Mouse (Mus musculus) lung, adult 2 months (tissue): ENCODE results near the gene Lrig3. TPM values are rescaled to one million over a fixed set of nuclear protein-coding genes. Genes with fewer than 3 reads are reported as not detected.

Source experiments
- DNase-seq: peaks from one replicate; pipeline ENCODE4 v3.0.0; 2022
- H3K4me1 ChIP-seq: fragments of 200-500 bp; 2 replicates; pipeline ENCODE4 v1.6.1; 2011; ENCODE audit warnings: low read length; ENCODE audit not compliant: control insufficient read depth, insufficient read depth
- H3K4me3 ChIP-seq: fragments of 200-500 bp; replicated peaks from 2 replicates; pipeline ENCODE3; 2011; ENCODE audit warnings: low read depth, mild to moderate bottlenecking, control low read depth, low read length; ENCODE audit errors: extremely low read depth
- CTCF ChIP-seq: fragments of 200-500 bp; IDR thresholded peaks from 2 replicates; pipeline ENCODE4 v1.5.1; 2011; ENCODE audit warnings: mild to moderate bottlenecking, low read length, control low read depth; ENCODE audit not compliant: insufficient read depth
- POLR2A ChIP-seq: fragments of 200-500 bp; IDR thresholded peaks from 2 replicates; pipeline ENCODE4 v1.6.1; 2011; ENCODE audit warnings: low read depth, mild to moderate bottlenecking, control low read depth, low read length, borderline replicate concordance; ENCODE audit errors: extremely low read depth
- WGBS: fragments of 180-500 bp; shearing (Covaris S2); methylation state at CpG from one replicate; pipeline ENCODE4 v1.1.7; 2018; 5-methylcytosine and 5-hydroxymethylcytosine counted together
- polyA plus RNA-seq: library from polyadenylated mRNA; depleted of rRNA; stranded (reverse); fragments of >200 nt; gene quantifications from 2 replicates; pipeline ENCODE4 v1.2.3, GENCODE M21; 2012; rRNA removed

Gene Lrig3
- 10.0 and 12.0 TPM in 2 replicates for polyA plus RNA-seq

DNA sequence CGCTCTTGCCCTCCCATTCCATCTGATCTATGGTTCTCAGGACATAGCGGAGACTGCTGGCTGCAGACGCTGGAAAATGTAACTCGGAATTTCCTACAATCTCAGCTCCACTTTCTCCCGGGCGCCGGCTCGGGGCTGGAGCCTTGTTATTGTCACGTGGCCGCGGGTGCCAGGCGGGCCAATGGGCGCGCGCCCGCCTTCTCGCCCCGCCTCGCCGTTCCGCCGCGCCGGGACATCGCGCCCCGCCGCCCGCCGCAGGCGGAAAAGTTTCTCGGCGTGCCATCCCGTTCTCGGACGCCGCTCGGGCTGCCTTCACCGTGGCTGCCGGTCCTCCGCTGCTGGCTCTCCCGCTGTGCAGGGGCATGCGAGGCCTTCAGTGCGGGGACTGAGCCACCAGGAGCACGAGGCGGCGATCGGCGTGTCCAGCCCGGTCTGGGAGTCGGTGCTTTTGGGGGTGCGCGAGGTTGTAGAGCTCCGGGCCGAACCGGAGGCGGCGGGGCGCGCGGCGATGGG is at the start of gene Lrig3:
Lrig3 (plus strand) TSS at position 201 of the 513 bp plus-strand sequence.
- H3K4me1 ChIP-seq, result peaks cover 12% of the 10 kb centered on the region
- peak within 1 kb of the TSS; percentile 92 for H3K4me3 ChIP-seq
- TF ChIP-seq POLR2A (peak; percentile 42; the same call in 1 of the 2 replicates), CTCF (no peak)
- peak; percentile 77 for DNase-seq
- WGBS, result under 1% methylated on average over 59 of the region's 62 CpGs

DNA sequence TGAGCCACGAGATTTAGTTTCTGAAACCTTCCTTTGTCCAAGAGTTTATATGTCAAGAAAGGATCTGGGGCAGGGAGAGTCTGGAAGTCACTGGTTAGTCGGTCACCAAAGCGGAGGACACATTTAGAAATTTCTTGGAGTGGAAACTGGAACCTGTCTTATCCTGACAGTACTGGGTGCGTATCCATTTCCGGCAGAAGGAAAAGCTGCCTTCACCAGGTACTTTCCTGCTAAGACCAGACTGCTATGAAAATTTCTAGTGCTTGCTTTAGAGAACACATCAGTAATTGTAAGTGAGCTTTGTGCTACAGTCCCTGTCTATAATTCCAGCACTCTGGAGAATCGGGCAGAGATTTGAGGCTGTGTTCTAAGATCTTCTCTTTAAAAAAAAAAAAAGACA is 49.2 kb upstream of the Lrig3 start:
- Histone ChIP-seq H3K4me1 (no peaks in the 10 kb centered on the region), H3K4me3 (no peak overlapping the region)
- WGBS, result 38% methylated on average over 6 of the region's 6 CpGs
- TF ChIP-seq POLR2A (no peak), CTCF (no peak)
- no peak for DNase-seq

DNA sequence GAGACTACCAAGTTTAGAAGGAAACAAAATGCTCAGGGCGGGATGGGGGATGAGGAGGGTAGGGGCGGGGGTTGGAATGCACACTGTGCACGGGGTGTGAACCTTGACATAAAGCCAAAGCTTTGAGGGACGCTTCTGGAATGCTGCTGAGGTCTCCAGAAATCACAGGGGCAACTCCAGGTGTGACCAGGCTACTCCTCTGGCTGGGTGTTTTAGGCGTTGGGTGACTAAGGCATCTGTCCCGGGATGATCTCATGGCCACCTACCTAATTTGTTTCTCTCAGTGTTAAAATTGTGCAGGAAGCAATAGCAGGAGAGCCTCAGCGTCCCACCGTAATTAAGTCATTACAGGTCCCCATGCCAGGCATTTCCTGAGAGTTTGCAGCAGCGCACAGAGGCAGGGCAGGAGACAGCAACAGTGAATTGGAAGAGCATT is 48.5 kb upstream of the Lrig3 start:
- DNase-seq, result no peak
- TF ChIP-seq POLR2A (no peak), CTCF (no peak)
- WGBS, result 6% methylated on average over 9 of the region's 9 CpGs
- H3K4me3 ChIP-seq, result no peak overlapping the region
- no peaks in the 10 kb centered on the region for H3K4me1 ChIP-seq

DNA sequence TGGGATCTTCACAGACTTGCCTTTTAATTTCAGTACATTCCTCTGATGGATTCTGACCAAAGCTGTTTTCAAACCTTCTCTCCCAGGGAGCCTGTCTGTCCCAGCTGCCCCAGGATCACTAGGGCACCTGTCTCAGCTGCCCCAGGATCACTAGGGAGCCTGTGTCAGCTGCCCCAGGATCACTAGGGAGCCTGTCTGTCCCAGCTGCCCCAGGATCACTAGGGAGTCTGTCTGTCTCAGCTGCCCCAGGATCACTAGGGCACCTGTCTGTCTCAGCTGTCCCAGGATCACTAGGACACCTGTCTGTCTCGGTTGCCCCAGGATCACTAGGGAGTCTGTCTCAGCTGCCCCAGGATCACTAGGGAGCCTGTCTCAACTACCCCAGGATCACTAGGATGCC is 47.0 kb upstream of the Lrig3 start:
- no peak for DNase-seq
- no peak for TF ChIP-seq POLR2A
- WGBS, result 88% methylated on average over 1 of the region's 1 CpGs

DNA sequence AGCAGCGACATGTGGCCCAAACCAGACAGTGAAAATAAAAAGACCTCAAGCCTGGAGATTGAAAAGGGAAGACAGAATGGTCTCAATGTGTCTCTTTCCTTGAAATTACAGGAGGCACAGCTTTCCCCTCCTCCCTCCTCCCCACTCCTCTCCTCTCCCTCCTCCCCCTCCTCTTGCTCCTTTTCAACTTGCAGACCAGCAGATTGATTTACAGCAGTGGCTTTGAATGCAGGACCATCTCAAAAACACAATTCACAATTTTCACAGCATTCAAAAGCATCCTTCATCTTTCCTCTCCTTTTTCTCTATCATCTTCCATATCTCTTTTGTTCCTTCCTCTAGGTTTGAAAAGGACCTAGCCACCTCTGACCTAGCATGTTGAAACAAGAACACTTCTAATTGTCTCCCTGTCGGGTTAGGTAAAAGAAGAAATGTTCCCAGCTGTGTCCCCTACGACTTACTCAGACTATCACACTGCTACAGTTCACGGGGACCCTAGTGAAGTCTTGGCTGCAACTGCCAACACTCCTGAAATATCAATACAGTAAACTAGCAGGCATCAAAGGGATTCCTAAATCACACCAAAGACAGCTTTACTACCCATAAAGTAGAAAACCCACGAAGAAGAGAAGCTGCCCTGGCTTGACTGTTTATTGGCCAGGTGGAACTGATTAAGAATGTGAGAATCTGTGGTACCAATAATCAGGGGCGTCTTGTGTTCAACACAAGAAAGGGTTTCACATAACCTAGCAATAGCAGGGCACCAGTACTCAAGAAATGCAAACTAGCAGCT is 44.1 kb upstream of the Lrig3 start:
- 47% methylated on average over 6 of the region's 6 CpGs for WGBS
- TF ChIP-seq POLR2A (no peak), CTCF (no peak)

More for the DNA sequence above, 47.0 kb upstream of the Lrig3 start:
- H3K4me3 ChIP-seq, result no peak overlapping the region
- no peaks in the 10 kb centered on the region for H3K4me1 ChIP-seq

DNA sequence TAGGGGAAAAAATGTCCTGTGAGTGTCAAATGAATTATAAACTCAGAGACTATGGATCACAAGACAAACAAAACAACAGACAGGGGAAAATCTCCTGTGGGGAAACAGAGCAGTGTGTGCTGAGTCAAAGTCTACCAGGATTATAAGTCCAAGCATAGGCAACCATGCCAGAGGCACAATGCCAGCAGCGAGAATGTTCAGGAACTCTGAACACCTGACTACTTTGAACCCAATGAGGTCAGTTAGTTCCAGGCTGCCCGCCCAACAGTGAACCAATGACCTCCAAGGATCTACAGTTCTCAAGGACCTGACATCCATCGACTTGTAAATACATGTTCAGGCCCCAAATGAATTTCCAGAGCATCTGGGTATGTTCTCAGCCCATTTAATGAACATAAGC is 36.0 kb upstream of the Lrig3 start:
- no peak overlapping the region for H3K4me3 ChIP-seq
- no peaks in the 10 kb centered on the region for H3K4me1 ChIP-seq
- 73% methylated on average over 3 of the region's 3 CpGs for WGBS
- TF ChIP-seq CTCF (no peak), POLR2A (no peak)
- no peak for DNase-seq

More for the DNA sequence above, 44.1 kb upstream of the Lrig3 start:
- Histone ChIP-seq H3K4me1 (no peaks in the 10 kb centered on the region), H3K4me3 (no peak overlapping the region)
- DNase-seq, result no peak

DNA sequence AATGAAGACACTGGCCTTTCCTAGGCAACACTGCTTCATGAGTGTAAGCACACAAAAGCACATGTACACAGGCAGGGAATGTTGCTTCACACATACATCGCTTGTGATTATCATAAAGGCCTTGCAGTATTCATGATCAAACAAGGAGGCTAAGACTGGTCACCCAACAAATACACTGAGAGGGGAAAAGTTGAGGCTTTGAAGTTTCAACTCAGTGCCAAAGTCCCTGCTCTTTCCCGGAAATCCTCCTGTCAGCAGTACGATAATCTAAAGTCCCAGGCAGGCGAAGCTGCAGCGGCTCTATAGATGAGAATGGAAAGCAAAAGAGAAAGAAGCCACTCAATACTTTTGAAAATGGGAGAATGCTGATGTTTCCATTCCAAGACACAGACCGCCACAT is 32.6 kb upstream of the Lrig3 start:
- no peak for DNase-seq
- WGBS, result 69% methylated on average over 6 of the region's 6 CpGs
- TF ChIP-seq POLR2A (no peak), CTCF (no peak)
- Histone ChIP-seq H3K4me3 (no peak overlapping the region), H3K4me1 (no peaks in the 10 kb centered on the region)

DNA sequence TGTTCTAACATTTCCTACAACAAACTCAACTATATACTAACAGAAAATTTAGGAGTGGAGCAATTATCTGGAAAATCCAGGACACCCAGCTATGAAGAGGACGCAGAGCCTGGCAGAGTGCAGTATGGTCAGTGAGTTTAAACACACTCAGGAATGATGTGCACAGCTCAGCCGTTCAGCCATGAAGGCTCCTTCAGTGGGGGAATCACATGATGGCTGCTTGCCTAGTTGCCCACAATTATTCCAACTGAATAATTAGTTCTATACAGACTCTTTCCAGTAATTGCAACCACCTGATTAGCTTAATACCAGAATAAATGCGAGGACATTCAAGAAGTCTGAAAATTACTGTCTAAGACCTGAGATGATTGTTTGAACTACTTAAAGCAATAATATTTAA is 31.9 kb upstream of the Lrig3 start:
- 75% methylated on average over 3 of the region's 3 CpGs for WGBS
- Histone ChIP-seq H3K4me1 (no peaks in the 10 kb centered on the region), H3K4me3 (no peak overlapping the region)
- DNase-seq, result no peak
- TF ChIP-seq CTCF, result no peak
- TF ChIP-seq POLR2A, result no peak

DNA sequence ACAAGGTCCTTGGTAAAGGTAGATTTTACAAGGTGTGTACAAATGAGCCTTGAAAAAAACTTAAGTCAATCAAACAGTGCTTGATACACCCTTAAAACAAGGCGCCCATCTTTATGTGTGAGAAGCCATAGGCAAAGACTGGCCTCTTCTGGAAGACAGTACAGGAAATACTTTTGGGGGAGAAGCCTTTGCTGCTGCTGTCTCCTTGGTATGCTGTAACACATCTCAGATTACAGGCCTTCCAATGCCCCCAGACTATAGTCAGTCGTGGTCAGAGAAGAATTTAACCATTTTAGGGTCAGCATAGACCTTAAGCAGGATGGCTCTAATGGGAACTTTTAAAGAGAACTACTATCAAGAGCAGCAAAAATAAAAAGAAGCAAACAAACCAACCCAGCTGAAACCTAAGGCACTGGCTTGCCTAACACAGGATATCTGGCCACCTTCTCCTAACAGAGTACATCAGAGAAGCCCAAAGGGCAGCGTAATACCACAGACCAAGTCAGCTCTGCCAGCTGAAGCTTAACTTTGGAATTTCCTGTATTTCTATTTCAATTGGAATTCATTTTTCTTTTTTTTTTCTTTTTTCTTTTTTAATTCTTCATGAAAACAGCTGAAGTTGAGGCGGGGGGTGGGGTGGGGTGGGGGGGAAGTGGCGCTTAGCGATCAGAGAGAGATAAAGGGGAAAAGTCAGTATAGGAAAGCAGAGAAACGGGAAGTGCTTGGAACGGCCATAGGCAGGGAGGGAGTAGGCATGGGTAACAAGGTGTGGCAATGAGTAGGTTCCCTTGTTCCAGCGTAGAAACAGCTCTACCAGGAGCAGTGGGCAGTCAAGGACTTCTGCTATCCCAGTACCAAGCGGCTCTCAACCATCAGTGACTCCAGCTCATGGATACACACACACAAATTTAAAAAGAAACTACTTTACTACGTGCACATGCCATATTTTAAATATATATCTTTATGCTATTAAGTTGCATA is 28.2 kb upstream of the Lrig3 start:
- 41% methylated on average over 11 of the region's 11 CpGs for WGBS
- no peak overlapping the region for H3K4me3 ChIP-seq
- no peak for DNase-seq
- no peaks in the 10 kb centered on the region for H3K4me1 ChIP-seq
- TF ChIP-seq CTCF, result no peak
- TF ChIP-seq POLR2A, result no peak
